Mouse (Mus musculus): ENCODE results near the gene Pigk. TPM values are rescaled to one million over a fixed set of nuclear protein-coding genes. Genes with fewer than 3 reads are reported as not detected.

Pigk gene
- polyA plus RNA-seq, 1 experiment from 2014 or later, result 55.8 TPM

GRCm38 (mm10) chr3:152799738-152800431 is 86.0 kb downstream of the Pigk start:
- no peaks in the 10 kb centered on the region for H3K36me3 ChIP-seq (replicated peaks; ENCODE audit: control insufficient read depth, insufficient read depth)
- DNase-seq (ENCODE audit: low spot score) (no peak), ATAC-seq (ENCODE audit: low FRiP score) (no peak)
- H3K9ac ChIP-seq, result no peak overlapping the region
- H3K27me3 ChIP-seq (ENCODE audit: control insufficient read depth, insufficient read depth, low read length), result no peaks in the 10 kb centered on the region
- WGBS, result 83% methylated on average over 9 of the region's 9 CpGs
- peaks cover 4% of the 10 kb centered on the region; the same call in 1 of the 2 replicates for H3K4me1 ChIP-seq (replicated peaks; ENCODE audit: control insufficient read depth, insufficient read depth, low read length)
- H3K9me3 ChIP-seq (ENCODE audit: control insufficient read depth, low read length), result 0 out of 2 replicates have a peak, but pooled peaks cover 5% of the 10 kb centered on the region
- H3K4me3 ChIP-seq (replicated peaks; ENCODE audit: low read length), result no peak overlapping the region
- H3K4me2 ChIP-seq (replicated peaks), result no peak overlapping the region
- H3K27ac ChIP-seq, result no peak overlapping the region

DNA sequence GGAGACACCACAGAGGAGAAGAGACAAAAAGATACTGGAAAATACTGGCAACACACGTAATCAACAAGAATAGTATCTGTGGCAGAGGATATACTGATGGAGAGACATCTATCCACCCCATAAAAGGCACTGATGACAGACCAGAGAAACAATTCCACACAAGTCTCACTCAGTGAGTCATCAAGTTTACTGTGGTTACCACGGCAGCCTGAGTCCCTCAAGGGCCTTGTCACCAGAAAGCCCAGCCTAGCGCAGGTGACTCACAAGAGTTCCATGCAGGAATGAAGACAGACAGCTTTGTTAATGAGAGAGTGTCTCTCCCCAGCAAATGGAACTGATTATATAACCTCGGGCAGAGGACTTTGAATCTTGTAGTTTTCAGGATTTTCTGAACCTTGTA is 100.0 kb downstream of the Pigk start:
- 72% methylated on average over 4 of the region's 4 CpGs for WGBS
- no peaks in the 10 kb centered on the region for H3K9me3 ChIP-seq (ENCODE audit: control insufficient read depth, low read length)
- no peak overlapping the region for H3K27ac ChIP-seq
- no peak overlapping the region for H3K4me3 ChIP-seq (replicated peaks; ENCODE audit: low read length)
- no peaks in the 10 kb centered on the region for H3K36me3 ChIP-seq (replicated peaks; ENCODE audit: control insufficient read depth, insufficient read depth)
- no peak for DNase-seq (ENCODE audit: low spot score)
- ATAC-seq (ENCODE audit: low FRiP score), result no peak
- no peak overlapping the region for H3K4me2 ChIP-seq (replicated peaks)
- H3K27me3 ChIP-seq (ENCODE audit: control insufficient read depth, insufficient read depth, low read length), result no peaks in the 10 kb centered on the region
- H3K4me1 ChIP-seq (replicated peaks; ENCODE audit: control insufficient read depth, insufficient read depth, low read length), result no peaks in the 10 kb centered on the region
- no peak overlapping the region for H3K9ac ChIP-seq

DNA sequence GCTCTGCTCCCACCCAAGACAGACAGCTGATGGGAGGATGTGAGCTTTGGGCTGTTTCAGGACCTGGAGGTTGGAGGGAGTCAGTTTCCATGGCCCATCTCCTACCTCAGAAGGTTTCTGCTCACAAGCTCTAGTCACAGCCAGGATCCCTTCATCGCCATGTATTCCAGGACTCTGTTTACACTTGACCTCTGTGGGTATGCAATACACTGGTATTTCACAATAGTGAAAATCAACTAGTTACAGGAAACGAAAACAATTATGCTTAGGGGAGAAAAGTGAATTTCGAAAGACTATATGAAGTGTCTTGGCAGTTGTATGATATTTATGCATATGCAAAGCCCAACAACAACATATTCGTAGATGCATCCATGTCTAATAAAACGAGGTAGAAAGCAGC is 101.2 kb downstream of the Pigk start:
- no peak overlapping the region for H3K4me3 ChIP-seq (replicated peaks; ENCODE audit: low read length)
- H3K4me2 ChIP-seq (replicated peaks), result no peak overlapping the region
- no peaks in the 10 kb centered on the region for H3K36me3 ChIP-seq (replicated peaks; ENCODE audit: control insufficient read depth, insufficient read depth)
- H3K9me3 ChIP-seq (ENCODE audit: control insufficient read depth, low read length), result no peaks in the 10 kb centered on the region
- H3K9ac ChIP-seq, result no peak overlapping the region
- no peaks in the 10 kb centered on the region for H3K27me3 ChIP-seq (ENCODE audit: control insufficient read depth, insufficient read depth, low read length)
- ATAC-seq (ENCODE audit: low FRiP score) (no peak), DNase-seq (ENCODE audit: low spot score) (no peak)
- 94% methylated on average over 5 of the region's 5 CpGs for WGBS
- no peak overlapping the region for H3K27ac ChIP-seq
- H3K4me1 ChIP-seq (replicated peaks; ENCODE audit: control insufficient read depth, insufficient read depth, low read length), result no peaks in the 10 kb centered on the region

DNA sequence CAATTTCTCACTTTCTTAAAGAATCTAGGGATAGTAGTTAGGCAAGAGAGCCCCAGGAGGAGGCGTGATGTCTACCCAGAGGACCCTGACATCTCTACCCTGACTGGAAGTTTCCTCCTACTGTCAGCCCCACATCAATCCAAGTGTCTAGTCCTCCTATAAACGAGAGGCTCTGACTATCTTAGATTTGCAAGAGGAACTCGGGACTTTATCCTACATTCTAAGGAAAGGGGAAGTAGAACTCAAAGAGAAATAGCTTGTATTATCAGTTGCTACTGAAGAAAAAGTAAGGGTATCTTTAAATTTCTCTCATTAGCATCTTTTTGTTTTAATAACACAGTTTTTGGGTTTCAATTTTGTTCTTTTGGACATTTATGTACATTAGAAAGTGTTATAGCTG is 106.5 kb downstream of the Pigk start:
- no peaks in the 10 kb centered on the region for H3K36me3 ChIP-seq (replicated peaks; ENCODE audit: control insufficient read depth, insufficient read depth)
- H3K9me3 ChIP-seq (ENCODE audit: control insufficient read depth, low read length), result no peaks in the 10 kb centered on the region
- H3K9ac ChIP-seq, result no peak overlapping the region
- no peaks in the 10 kb centered on the region for H3K4me1 ChIP-seq (replicated peaks; ENCODE audit: control insufficient read depth, insufficient read depth, low read length)
- no peaks in the 10 kb centered on the region for H3K27me3 ChIP-seq (ENCODE audit: control insufficient read depth, insufficient read depth, low read length)
- H3K27ac ChIP-seq, result no peak overlapping the region
- ATAC-seq (ENCODE audit: low FRiP score) (no peak), DNase-seq (ENCODE audit: low spot score) (no peak)
- H3K4me3 ChIP-seq (replicated peaks; ENCODE audit: low read length), result no peak overlapping the region
- H3K4me2 ChIP-seq (replicated peaks), result no peak overlapping the region
- WGBS, result 85% methylated on average over 3 of the region's 3 CpGs

GRCm38 (mm10) chr3:152821202-152821601 is 107.3 kb downstream of the Pigk start:
- Histone ChIP-seq H3K4me1 (replicated peaks; ENCODE audit: control insufficient read depth, insufficient read depth, low read length) (no peaks in the 10 kb centered on the region), H3K27ac (no peak overlapping the region), H3K9ac (no peak overlapping the region), H3K27me3 (ENCODE audit: control insufficient read depth, insufficient read depth, low read length) (no peaks in the 10 kb centered on the region), H3K4me2 (replicated peaks) (no peak overlapping the region), H3K9me3 (ENCODE audit: control insufficient read depth, low read length) (no peaks in the 10 kb centered on the region), H3K36me3 (replicated peaks; ENCODE audit: control insufficient read depth, insufficient read depth) (no peaks in the 10 kb centered on the region), H3K4me3 (replicated peaks; ENCODE audit: low read length) (no peak overlapping the region)
- no peak for DNase-seq (ENCODE audit: low spot score)
- 69% methylated on average over 14 of the region's 14 CpGs for WGBS
- ATAC-seq (ENCODE audit: low FRiP score), result no peak

GRCm38 (mm10) chr3:152831377-152831776 is 117.5 kb downstream of the Pigk start:
- WGBS, result 77% methylated on average over 3 of the region's 3 CpGs
- no peaks in the 10 kb centered on the region for H3K9me3 ChIP-seq (ENCODE audit: control insufficient read depth, low read length)
- H3K4me3 ChIP-seq (replicated peaks; ENCODE audit: low read length), result no peak overlapping the region
- peaks cover 4% of the 10 kb centered on the region for H3K4me1 ChIP-seq (replicated peaks; ENCODE audit: control insufficient read depth, insufficient read depth, low read length)
- no peak overlapping the region for H3K4me2 ChIP-seq (replicated peaks)
- H3K36me3 ChIP-seq (replicated peaks; ENCODE audit: control insufficient read depth, insufficient read depth), result no peaks in the 10 kb centered on the region
- no peak overlapping the region for H3K27ac ChIP-seq
- H3K27me3 ChIP-seq (ENCODE audit: control insufficient read depth, insufficient read depth, low read length), result no peaks in the 10 kb centered on the region
- H3K9ac ChIP-seq, result no peak overlapping the region
- no peak for DNase-seq (ENCODE audit: low spot score)
- no peak for ATAC-seq (ENCODE audit: low FRiP score)

- no peak overlapping the region for H3K4me2 ChIP-seq (replicated peaks)
- WGBS, result 78% methylated on average over 9 of the region's 9 CpGs
- ATAC-seq (ENCODE audit: low FRiP score) (no peak), DNase-seq (ENCODE audit: low spot score) (no peak)
- H3K9ac ChIP-seq, result no peak overlapping the region
- no peak overlapping the region for H3K4me3 ChIP-seq (replicated peaks; ENCODE audit: low read length)
- H3K36me3 ChIP-seq (replicated peaks; ENCODE audit: control insufficient read depth, insufficient read depth), result no peaks in the 10 kb centered on the region
- peaks cover 4% of the 10 kb centered on the region for H3K4me1 ChIP-seq (replicated peaks; ENCODE audit: control insufficient read depth, insufficient read depth, low read length)
- H3K27ac ChIP-seq, result no peak overlapping the region
- no peaks in the 10 kb centered on the region for H3K27me3 ChIP-seq (ENCODE audit: control insufficient read depth, insufficient read depth, low read length)
- H3K9me3 ChIP-seq (ENCODE audit: control insufficient read depth, low read length), result no peaks in the 10 kb centered on the region
Observed at GRCm38 (mm10) chr3:152831974-152832373, 118.1 kb downstream of the Pigk start.

DNA sequence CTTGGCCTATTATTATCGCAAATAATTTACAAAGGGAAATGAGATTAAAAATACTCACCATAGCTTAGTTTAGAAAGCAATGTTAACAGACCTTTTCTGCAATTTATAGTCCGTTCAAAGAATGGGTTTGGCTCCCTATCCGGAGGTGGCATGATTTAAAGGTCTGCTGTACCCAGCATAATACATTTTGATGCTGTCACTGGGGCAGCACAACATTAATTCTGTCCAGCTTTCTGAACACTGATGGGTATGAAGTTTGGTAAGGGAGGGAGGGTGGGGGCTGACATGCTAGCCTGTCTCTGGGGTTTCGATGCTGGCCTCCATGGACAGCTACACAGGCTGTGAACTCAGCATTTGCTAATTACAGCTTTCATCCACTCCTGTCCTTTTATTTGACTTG is 118.5 kb downstream of the Pigk start:
- Histone ChIP-seq H3K4me1 (replicated peaks; ENCODE audit: control insufficient read depth, insufficient read depth, low read length) (peaks cover 4% of the 10 kb centered on the region), H3K9me3 (ENCODE audit: control insufficient read depth, low read length) (no peaks in the 10 kb centered on the region), H3K27me3 (ENCODE audit: control insufficient read depth, insufficient read depth, low read length) (no peaks in the 10 kb centered on the region), H3K9ac (no peak overlapping the region), H3K4me2 (replicated peaks) (no peak overlapping the region), H3K36me3 (replicated peaks; ENCODE audit: control insufficient read depth, insufficient read depth) (no peaks in the 10 kb centered on the region), H3K4me3 (replicated peaks; ENCODE audit: low read length) (no peak overlapping the region), H3K27ac (no peak overlapping the region)
- DNase-seq (ENCODE audit: low spot score), result no peak
- no peak for ATAC-seq (ENCODE audit: low FRiP score)
- WGBS, result 76% methylated on average over 4 of the region's 4 CpGs

DNA sequence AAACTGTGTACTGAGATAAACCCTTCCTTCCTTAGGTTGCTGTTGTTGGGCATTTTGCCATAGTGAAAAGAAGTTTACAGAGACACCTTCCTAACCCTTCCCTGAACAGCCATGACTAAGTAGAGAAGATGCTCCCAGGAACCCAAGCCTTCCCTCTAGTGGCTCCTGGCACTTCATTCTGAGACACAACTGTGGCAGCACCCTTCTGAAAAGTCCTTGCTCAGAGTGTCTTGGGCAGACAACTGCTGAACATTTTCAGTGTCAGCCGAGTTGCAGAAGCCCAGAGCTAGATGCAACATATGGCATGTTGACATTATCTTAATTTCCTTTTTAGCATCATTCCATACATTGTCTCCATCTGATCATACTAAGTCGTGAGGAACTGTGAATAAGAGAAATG is 123.5 kb downstream of the Pigk start:
- H3K9ac ChIP-seq, result no peak overlapping the region
- 64% methylated on average over 2 of the region's 2 CpGs for WGBS

DNA sequence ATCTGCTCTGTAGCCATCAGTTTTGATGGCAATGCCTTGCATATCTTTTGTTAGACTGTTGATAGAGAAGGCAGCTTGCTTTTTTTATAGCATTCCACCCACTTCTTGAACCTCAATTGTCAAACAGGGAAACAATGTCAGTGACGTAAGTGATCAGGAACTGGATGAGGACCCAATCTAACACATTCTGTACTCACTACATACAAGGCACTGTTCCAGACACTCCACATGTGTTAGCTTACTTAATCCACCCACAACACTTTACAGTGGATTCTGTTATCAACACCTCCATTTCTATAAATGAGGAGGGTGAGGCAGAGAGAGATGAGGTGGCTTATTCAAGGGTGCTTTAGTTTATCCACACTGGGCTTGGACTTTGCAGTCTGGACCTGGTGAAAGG is 124.0 kb downstream of the Pigk start:
- Histone ChIP-seq H3K9ac (no peak overlapping the region), H3K4me2 (replicated peaks) (no peak overlapping the region), H3K27ac (no peak overlapping the region), H3K4me1 (replicated peaks; ENCODE audit: control insufficient read depth, insufficient read depth, low read length) (peaks cover 5% of the 10 kb centered on the region; the same call in 1 of the 2 replicates), H3K27me3 (ENCODE audit: control insufficient read depth, insufficient read depth, low read length) (no peaks in the 10 kb centered on the region), H3K36me3 (replicated peaks; ENCODE audit: control insufficient read depth, insufficient read depth) (no peaks in the 10 kb centered on the region), H3K9me3 (ENCODE audit: control insufficient read depth, low read length) (no peaks in the 10 kb centered on the region), H3K4me3 (replicated peaks; ENCODE audit: low read length) (no peak overlapping the region)
- no peak for DNase-seq (ENCODE audit: low spot score)
- no peak for ATAC-seq (ENCODE audit: low FRiP score)
- WGBS, result 77% methylated on average over 1 of the region's 1 CpGs

More for the DNA sequence above, 123.5 kb downstream of the Pigk start:
- Histone ChIP-seq H3K9me3 (ENCODE audit: control insufficient read depth, low read length) (no peaks in the 10 kb centered on the region), H3K4me2 (replicated peaks) (no peak overlapping the region), H3K27ac (no peak overlapping the region), H3K27me3 (ENCODE audit: control insufficient read depth, insufficient read depth, low read length) (no peaks in the 10 kb centered on the region), H3K36me3 (replicated peaks; ENCODE audit: control insufficient read depth, insufficient read depth) (no peaks in the 10 kb centered on the region), H3K4me1 (replicated peaks; ENCODE audit: control insufficient read depth, insufficient read depth, low read length) (peaks cover 3% of the 10 kb centered on the region; the same call in 1 of the 2 replicates), H3K4me3 (replicated peaks; ENCODE audit: low read length) (no peak overlapping the region)
- no peak for DNase-seq (ENCODE audit: low spot score)
- no peak for ATAC-seq (ENCODE audit: low FRiP score)

Data from hindbrain, embryonic 14.5 days (tissue).